Mouse (Mus musculus) liver, postnatal 0 days (tissue): ENCODE data around the gene Nostrin. TPM values are rescaled to one million over a fixed set of nuclear protein-coding genes. Genes with fewer than 3 reads are reported as not detected.

ENCODE experiments used
- ATAC-seq: fragments of 200-750 bp; cut with Nextera tagmentation; 2 replicates; pipeline ENCODE4 v1.8.0; 2017; ENCODE audit warnings: mild to moderate bottlenecking, moderate library complexity
- DNase-seq: peaks from one replicate; pipeline ENCODE4 v3.0.0-alpha.2; 2016
- H3K27ac ChIP-seq: fragments of 300-500 bp; sonication (generic); 2 replicates; pipeline ENCODE4 v1.5.1; 2014; ENCODE audit warnings: antibody characterized with exemption, moderate library complexity, mild to moderate bottlenecking, low read depth
- H3K27me3 ChIP-seq: fragments of 300-500 bp; sonication (generic); 2 replicates; pipeline ENCODE4 v1.6.1; 2014; ENCODE audit warnings: low read length, control low read depth, mixed read lengths; ENCODE audit not compliant: insufficient read depth
- H3K36me3 ChIP-seq: fragments of 300-500 bp; sonication (generic); replicated peaks from 2 replicates; pipeline ENCODE4 v1.6.1; 2014; ENCODE audit warnings: mild to moderate bottlenecking, control low read depth, low read length, moderate library complexity, mixed read lengths; ENCODE audit not compliant: insufficient read depth
- H3K4me1 ChIP-seq: fragments of 300-500 bp; sonication (generic); 2 replicates; pipeline ENCODE4 v1.6.1; 2014; ENCODE audit warnings: antibody characterized with exemption, mild to moderate bottlenecking, control low read depth; ENCODE audit not compliant: insufficient read depth
- H3K4me2 ChIP-seq: fragments of 300-500 bp; sonication (generic); 2 replicates; pipeline ENCODE4 v1.6.1; 2014; ENCODE audit warnings: low read depth, mild to moderate bottlenecking, low read length, moderate library complexity, mixed read lengths
- H3K4me3 ChIP-seq: fragments of 300-500 bp; sonication (generic); 2 replicates; pipeline ENCODE4 v1.5.1; 2014; ENCODE audit warnings: low read depth, low read length
- H3K9ac ChIP-seq: fragments of 300-500 bp; sonication (generic); replicated peaks from 2 replicates; pipeline ENCODE4 v1.6.1; 2014; ENCODE audit warnings: mild to moderate bottlenecking, moderate library complexity
- H3K9me3 ChIP-seq: fragments of 300-500 bp; sonication (generic); 2 replicates; pipeline ENCODE4 v1.6.1; 2016; ENCODE audit warnings: mild to moderate bottlenecking, control low read depth, low read length, mixed read lengths
- CTCF ChIP-seq: sonication (generic); IDR thresholded peaks from 2 replicates; pipeline ENCODE4 v1.5.1; 2016; ENCODE audit warnings: antibody characterized with exemption, low read depth
- EP300 ChIP-seq: IDR thresholded peaks from 2 replicates; pipeline ENCODE4 v1.6.1; 2016; ENCODE audit warnings: antibody characterized with exemption, low read depth, mild to moderate bottlenecking
- WGBS: fragments of 180-500 bp; shearing (Covaris S2); extraction: QIAGEN DNeasy Blood & Tissue Kit; methylation state at CpG from one replicate; pipeline ENCODE4 v1.1.7; 2014; ENCODE audit not compliant: insufficient replicate concordance; 5-methylcytosine and 5-hydroxymethylcytosine counted together
- polyA plus RNA-seq: library from polyadenylated mRNA; unstranded; fragments of >200 nt; fragmentation: Nextera tagmentation; extraction: Ambion mirVana; gene quantifications from 2 replicates; pipeline ENCODE4 v1.2.1, GENCODE M21; 2015

Gene Nostrin
- polyA plus RNA-seq, 1 experiment from 2014 or later: 10.9 TPM

GRCm38 (mm10) chr2:69099147-69099546 is 36.5 kb upstream of the Nostrin start:
- no peaks in the 10 kb centered on the region for H3K27me3 ChIP-seq
- no peak for ATAC-seq
- WGBS: 78% methylated on average over 7 of the region's 7 CpGs

GRCm38 (mm10) chr2:69100706-69101105 is 34.9 kb upstream of the Nostrin start:
- TF ChIP-seq CTCF (peak; percentile 84), EP300 (no peak)
- no peak overlapping the region for H3K9ac ChIP-seq
- no peak overlapping the region for H3K27ac ChIP-seq
- H3K4me2 ChIP-seq: no peak overlapping the region
- ATAC-seq: no peak
- no peaks in the 10 kb centered on the region for H3K27me3 ChIP-seq
- H3K4me3 ChIP-seq: no peak overlapping the region
- DNase-seq: peak; percentile 32
- no peaks in the 10 kb centered on the region for H3K9me3 ChIP-seq
- H3K4me1 ChIP-seq: no peaks in the 10 kb centered on the region
- H3K36me3 ChIP-seq: 0 out of 2 replicates have a peak, but pooled peaks cover 2% of the 10 kb centered on the region
- WGBS: 14% methylated on average over 3 of the region's 3 CpGs

More at GRCm38 (mm10) chr2:69099147-69099546, 36.5 kb upstream of the Nostrin start:
- Histone ChIP-seq H3K4me2 (no peak overlapping the region), H3K9me3 (no peaks in the 10 kb centered on the region), H3K4me3 (no peak overlapping the region), H3K36me3 (0 out of 2 replicates have a peak, but pooled peaks cover 2% of the 10 kb centered on the region), H3K27ac (no peak overlapping the region), H3K4me1 (no peaks in the 10 kb centered on the region), H3K9ac (no peak overlapping the region)
- TF ChIP-seq EP300 (no peak), CTCF (no peak)
- DNase-seq: no peak

- H3K4me3 ChIP-seq: no peak overlapping the region
- no peaks in the 10 kb centered on the region for H3K9me3 ChIP-seq
- H3K4me2 ChIP-seq: no peak overlapping the region
- no peak overlapping the region for H3K9ac ChIP-seq
- ATAC-seq (no peak), DNase-seq (no peak)
- H3K27me3 ChIP-seq: no peaks in the 10 kb centered on the region
- H3K27ac ChIP-seq: no peak overlapping the region
- no peaks in the 10 kb centered on the region for H3K4me1 ChIP-seq
- WGBS: 72% methylated on average over 3 of the region's 3 CpGs
- H3K36me3 ChIP-seq: 0 out of 2 replicates have a peak, but pooled peaks cover 3% of the 10 kb centered on the region
- TF ChIP-seq EP300 (no peak), CTCF (no peak)
These were observed 32.1 kb upstream of the Nostrin start for GRCm38 (mm10) chr2:69103526-69103925.

- Histone ChIP-seq H3K4me3 (no peak overlapping the region), H3K9me3 (no peaks in the 10 kb centered on the region), H3K9ac (no peak overlapping the region), H3K4me1 (no peaks in the 10 kb centered on the region), H3K4me2 (no peak overlapping the region), H3K27ac (no peak overlapping the region), H3K27me3 (no peaks in the 10 kb centered on the region), H3K36me3 (0 out of 2 replicates have a peak, but pooled peaks cover 3% of the 10 kb centered on the region)
- ATAC-seq: no peak
- 82% methylated on average over 10 of the region's 10 CpGs for WGBS
- TF ChIP-seq EP300 (no peak), CTCF (no peak)
- DNase-seq: no peak
These were observed 31.0 kb upstream of the Nostrin start for GRCm38 (mm10) chr2:69104511-69105145.

- Histone ChIP-seq H3K9me3 (no peaks in the 10 kb centered on the region), H3K4me1 (no peaks in the 10 kb centered on the region), H3K4me2 (no peak overlapping the region), H3K27me3 (no peaks in the 10 kb centered on the region), H3K27ac (no peak overlapping the region), H3K4me3 (no peak overlapping the region), H3K9ac (no peak overlapping the region), H3K36me3 (peaks cover 18% of the 10 kb centered on the region)
- WGBS: 34% methylated on average over 5 of the region's 5 CpGs
- ATAC-seq (no peak), DNase-seq (no peak)
- no peak for TF ChIP-seq CTCF
- TF ChIP-seq EP300: no peak
These were observed 26.4 kb upstream of the Nostrin start for GRCm38 (mm10) chr2:69109246-69109645.

- H3K36me3 ChIP-seq: peaks cover 18% of the 10 kb centered on the region
- H3K9ac ChIP-seq: no peak overlapping the region
- TF ChIP-seq EP300 (no peak), CTCF (no peak)
- 50% methylated on average over 7 of the region's 7 CpGs for WGBS
- H3K4me1 ChIP-seq: no peaks in the 10 kb centered on the region
- H3K4me2 ChIP-seq: no peak overlapping the region
- no peak overlapping the region for H3K27ac ChIP-seq
- no peak for ATAC-seq
- H3K27me3 ChIP-seq: no peaks in the 10 kb centered on the region
- DNase-seq: no peak
- no peak overlapping the region for H3K4me3 ChIP-seq
- no peaks in the 10 kb centered on the region for H3K9me3 ChIP-seq
These were observed 25.9 kb upstream of the Nostrin start for GRCm38 (mm10) chr2:69109710-69110109.

GRCm38 (mm10) chr2:69112609-69113008 is 23.0 kb upstream of the Nostrin start:
- TF ChIP-seq CTCF (0 out of 2 replicates have a peak, but pooled peaks have one; percentile 28), EP300 (no peak)
- ATAC-seq (no peak), DNase-seq (no peak)
- no peak overlapping the region for H3K27ac ChIP-seq
- H3K9ac ChIP-seq: no peak overlapping the region
- H3K36me3 ChIP-seq: peaks cover 19% of the 10 kb centered on the region
- H3K4me2 ChIP-seq: no peak overlapping the region
- H3K4me1 ChIP-seq: no peaks in the 10 kb centered on the region
- H3K9me3 ChIP-seq: no peaks in the 10 kb centered on the region
- 85% methylated on average over 5 of the region's 5 CpGs for WGBS
- H3K4me3 ChIP-seq: no peak overlapping the region
- no peaks in the 10 kb centered on the region for H3K27me3 ChIP-seq
